Mouse (Mus musculus) left cerebral cortex, postnatal 25 days (tissue): ENCODE measurements at regions not wholly inside any gene's neighbourhood (a gene's known extent, or its start where the extent isn't known, plus 50 kb on each side); places are given as distances from the start of the nearest gene placed in this dataset.
"Not testable (repeated sequence)": the region's sequence is repeated elsewhere in the genome, so short reads cannot be mapped to it uniquely, and the experiment has no call there.

Experiments used
- DNase-seq, 2 experiments: peaks; one replicate each; pipeline ENCODE4 v3.0.0; 2022; ENCODE audit warnings: low spot score in 2 of 2, mixed read lengths in 1 of 2
- intact Hi-C: fragments of 180-260 bp; cut with DNase I; formaldehyde crosslinking; loops from one replicate; pipeline ENCODE4 v1.15.1; 2025

DNA sequence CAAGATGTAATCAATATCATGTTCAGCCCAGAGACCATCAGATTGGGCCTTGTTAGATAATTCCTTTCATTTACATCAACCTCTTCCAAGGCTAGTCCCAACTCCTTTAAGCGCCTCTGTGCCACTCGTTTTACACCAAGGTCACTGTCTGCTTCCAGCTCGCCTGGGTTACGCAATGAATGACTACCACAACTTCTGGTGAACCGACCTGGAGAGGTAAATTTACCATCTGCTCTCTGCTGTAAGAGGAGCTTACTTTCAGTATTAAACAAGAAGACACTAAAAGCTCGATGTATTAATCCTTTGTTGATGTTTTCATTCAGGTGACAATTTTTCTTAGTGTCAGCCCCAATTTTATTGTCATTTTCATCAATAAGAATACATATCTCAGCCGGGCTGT is 51.7 kb upstream of the Fam174b start:
- intact Hi-C loops, result no loop called here
- no peak for DNase-seq

DNA sequence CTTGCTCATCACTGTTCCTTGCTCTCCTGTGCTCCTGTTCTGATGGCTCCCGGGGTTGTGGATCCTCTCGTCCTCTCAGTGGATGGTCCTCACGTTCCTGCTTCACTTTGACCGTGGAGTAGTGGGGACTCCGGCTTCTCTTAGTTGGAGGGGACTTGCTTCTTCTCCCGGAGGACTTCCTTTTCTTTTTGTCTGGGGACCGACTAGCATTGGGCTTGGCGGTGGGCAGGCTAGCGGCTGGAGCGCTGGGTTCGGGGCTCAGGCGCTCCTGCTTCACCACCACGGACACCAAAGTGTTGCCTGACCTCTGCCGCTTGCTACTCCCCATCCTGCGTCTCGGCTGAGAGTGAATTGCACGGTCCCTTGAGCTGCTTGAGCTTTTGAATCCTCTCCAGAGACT is 53.9 kb upstream of the Fam174b start:
- intact Hi-C loops, DNase-seq: not testable (repeated sequence)

DNA sequence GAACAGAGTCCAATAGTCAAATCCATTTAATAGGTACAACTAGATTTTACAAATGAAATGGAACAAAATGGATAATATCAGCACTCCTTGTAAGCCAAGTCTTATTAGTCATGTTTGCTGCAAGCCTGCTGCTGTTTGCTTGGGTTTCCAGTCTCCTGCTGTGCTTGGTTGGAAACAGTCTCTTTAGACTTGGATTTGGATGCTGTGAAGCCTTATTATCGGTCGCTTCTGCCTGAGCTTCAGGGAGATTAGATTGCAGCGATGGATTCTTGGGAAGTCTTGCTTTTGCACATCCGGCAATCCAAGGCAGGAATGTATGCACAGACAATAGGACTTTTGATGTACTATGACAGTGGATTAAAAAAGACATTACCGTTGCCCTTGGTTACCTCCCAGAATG is 57.3 kb upstream of the Fam174b start:
- intact Hi-C loops, result no loop called here
- no peak for DNase-seq

DNA sequence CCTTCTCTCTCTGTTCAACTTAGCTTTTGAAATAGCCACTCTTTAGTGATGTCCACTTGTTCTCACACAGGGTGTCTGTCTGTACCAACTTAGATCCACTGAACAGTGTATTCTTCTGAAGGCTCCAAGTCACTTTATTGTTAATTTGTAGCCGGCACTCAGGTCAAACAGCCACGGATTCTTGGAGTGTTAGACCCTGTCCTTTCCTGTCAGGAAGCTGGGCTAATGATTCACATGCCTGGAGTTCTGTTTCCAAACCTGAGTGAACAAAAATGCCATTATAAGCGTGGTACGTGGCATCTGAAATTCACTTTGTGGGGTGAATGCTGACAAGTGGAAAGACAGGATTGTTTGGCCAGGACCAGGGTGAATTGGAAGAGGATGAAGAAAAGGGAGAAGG is 69.5 kb upstream of the Fam174b start:
- DNase-seq, result no peak
- intact Hi-C loops, result no loop called here

DNA sequence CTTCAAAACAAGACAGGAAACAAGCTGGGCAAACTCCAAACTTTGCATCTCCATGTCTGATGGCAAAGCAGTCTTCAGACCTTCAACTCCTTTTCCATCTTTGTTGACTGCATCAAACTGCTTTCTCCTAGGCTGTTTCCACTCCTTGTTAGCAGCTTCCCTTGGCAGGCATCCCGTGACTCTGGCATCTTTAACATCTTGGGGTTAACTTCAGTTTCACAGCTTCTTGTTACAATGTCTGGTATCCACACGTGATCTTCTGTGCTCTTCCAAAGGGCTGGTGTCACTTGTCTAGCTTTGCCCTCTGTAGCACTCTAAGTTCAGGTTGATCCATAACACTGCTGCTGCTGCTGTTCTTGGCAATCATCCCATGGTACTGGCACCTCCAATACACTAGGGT is 71.3 kb upstream of the Fam174b start:
- DNase-seq, result no peak
- intact Hi-C loops, result loop anchor here (5.0 kb wide), 1 partner anchor 34 kb away; no protein-coding TSS in a partner anchor

DNA sequence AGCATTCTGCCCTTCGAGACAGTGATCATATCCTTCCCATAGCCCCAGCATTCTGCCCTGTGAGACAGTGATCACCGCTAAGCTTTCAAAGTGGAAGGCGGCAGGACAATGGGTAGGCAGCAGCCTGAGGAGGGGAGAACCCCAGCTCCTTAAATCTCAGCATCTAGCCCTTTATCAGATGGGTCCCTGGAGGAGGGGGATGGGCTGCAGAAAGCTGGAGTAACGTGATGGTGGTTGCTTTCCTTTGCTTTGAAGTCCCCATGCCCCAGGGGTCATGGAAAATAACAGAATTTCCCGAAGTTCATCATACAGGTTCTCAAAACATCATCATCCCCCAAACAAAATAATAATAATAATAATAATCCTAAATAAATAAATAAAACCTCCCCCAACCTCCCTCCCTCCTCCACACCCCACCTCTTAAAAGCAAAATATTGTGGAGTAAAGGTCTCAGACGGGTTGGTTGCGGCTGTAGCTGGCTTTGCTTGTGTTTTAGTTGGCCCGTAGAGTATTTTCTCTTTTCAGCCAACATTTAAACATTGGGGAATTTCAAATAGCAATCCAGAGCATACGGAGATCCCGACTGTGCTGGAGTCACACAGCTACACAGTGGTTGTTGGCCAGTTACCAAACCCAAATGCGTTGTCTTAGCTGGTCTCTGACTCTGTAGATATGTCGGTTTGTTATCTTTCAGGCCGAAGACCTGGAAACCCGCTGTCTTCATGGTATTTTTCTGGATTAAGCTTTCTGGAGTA is 73.0 kb upstream of the Fam174b start:
- DNase-seq, result no peak
- intact Hi-C loops, result loop anchor here (5.0 kb wide), 1 partner anchor 35 kb away; no protein-coding TSS in a partner anchor

DNA sequence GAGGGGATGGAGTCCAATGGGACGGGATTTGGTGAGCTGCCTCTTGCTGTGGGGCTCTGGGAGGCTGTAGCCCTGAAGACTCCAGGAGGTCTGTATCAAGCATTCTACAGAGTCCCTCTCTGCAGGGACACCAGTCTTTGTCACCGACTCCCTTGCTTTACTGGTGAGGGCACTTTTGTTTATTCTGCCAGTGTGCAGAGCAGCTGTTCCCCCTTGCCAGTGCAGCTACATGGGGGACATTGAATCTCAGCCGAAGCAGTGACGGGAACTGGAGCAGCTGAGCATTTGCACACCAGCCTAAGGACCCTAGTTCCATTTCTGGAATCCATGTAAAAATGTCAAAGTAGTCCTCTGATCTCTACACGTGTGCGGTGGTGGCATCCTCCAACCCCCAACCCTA is 75.1 kb upstream of the Fam174b start:
- no peak for DNase-seq
- intact Hi-C loops, result loop anchor here (5.0 kb wide), 1 partner anchor 37 kb away; no protein-coding TSS in a partner anchor

DNA sequence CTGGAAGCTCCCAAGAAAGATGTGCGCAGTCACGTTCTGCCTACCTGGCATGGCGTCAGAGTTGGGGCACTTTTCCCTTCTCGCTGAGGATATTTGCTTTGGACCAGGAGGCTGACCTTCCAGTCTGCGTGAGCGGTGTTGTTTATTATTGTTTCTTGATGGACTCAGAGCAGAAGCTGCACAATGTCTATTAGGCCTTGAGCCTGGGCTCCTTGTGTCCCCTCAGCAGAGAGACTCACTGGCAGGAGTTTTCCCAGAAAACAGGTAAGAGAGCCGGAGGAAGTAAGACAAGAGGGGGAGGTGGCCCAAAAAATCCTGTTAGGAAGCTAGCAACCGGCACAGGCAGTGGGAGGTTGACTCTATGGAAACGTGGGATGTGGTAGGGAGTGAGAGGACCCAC is 77.6 kb upstream of the Fam174b start:
- intact Hi-C loops, result no loop called here
- peak in 1 of 2 experiments; percentile 23 for DNase-seq

DNA sequence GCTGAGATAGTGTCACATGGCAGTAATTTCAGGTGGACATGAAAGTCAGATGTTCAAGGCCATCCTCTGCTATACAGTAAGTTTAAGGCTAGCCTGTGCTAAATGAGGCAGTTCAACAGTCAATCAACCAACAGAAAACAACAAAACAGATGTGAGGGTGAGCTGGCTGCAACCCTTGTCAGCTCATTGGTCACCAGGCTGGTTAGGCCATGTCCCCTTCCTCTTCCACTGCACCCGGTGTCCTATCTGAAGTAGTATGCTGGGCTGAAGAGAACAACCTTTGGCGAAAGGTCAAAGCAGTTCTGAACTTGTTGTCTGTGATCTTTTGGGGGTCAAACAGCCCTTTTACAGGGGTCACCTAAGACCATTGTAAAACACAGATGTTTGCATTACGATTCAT is 78.2 kb upstream of the Fam174b start:
- DNase-seq, result no peak
- intact Hi-C loops, result no loop called here

DNA sequence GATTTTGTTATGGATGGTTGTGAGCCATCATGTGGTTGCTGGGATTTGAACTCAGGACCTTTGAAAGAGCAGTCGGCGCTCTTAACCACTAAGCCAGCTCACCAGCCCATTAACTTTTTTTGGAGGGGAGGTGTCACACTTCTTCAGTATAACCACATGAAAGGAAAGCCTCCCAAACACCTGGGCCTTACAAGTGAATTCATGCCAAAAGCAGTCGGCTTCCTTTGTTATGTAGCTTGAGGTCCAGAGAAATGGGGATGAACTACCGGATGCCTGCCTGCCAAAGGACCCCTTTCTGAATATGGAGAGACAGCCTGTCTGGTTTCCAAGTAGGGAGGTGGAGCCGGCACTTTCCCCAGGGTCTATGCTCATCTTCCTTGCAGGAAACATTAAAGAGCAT is 80.6 kb upstream of the Fam174b start:
- no peak for DNase-seq
- intact Hi-C loops, result loop anchor here (5.0 to 10.0 kb wide), 2 partner anchors 358 to 445 kb away; no protein-coding TSS in a partner anchor

DNA sequence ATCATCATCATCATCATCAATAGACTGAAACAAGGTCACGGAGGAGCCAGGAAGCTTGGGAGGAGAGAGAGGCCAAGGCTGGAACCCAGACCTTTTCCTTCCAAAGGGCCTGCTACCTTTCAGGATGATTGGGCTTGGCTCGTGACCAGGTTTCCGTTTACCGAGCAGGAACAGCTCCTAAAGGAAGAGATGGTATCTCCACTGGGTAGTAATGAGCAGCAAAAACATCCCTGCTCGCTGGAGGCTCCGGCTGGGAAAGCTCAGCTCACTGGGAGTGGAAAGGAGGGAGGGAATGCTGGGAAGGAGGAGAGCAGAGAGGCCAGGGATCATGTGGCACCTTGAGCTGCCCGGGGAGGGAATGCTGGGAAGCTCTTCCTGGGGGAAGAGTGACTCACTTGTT is 82.8 kb upstream of the Fam174b start:
- intact Hi-C loops, result loop anchor here (5.0 to 10.0 kb wide), 2 partner anchors 360 to 448 kb away; no protein-coding TSS in a partner anchor
- DNase-seq, result no peak

DNA sequence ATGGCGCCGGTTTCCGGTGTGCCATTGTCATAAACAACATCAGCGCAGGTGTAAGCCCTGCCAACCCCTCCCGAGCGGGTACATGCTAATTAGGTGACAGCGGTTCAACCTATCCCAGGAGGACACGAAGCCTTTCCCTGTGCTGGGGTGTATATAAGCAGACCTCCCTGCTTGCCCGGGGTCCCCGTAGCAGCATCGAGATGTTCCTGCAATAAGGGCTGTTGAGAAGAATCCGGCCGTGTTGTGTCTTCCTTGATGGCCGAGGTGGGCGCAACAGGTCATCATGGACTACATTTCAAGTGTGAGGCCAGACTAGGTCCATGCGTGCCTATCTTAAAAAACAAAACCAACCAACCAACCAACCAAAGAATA is 83.7 kb upstream of the Fam174b start:
- intact Hi-C loops, result loop anchor here (5.0 to 10.0 kb wide), 2 partner anchors 361 to 448 kb away; no protein-coding TSS in a partner anchor
- DNase-seq, result not testable (repeated sequence)

DNA sequence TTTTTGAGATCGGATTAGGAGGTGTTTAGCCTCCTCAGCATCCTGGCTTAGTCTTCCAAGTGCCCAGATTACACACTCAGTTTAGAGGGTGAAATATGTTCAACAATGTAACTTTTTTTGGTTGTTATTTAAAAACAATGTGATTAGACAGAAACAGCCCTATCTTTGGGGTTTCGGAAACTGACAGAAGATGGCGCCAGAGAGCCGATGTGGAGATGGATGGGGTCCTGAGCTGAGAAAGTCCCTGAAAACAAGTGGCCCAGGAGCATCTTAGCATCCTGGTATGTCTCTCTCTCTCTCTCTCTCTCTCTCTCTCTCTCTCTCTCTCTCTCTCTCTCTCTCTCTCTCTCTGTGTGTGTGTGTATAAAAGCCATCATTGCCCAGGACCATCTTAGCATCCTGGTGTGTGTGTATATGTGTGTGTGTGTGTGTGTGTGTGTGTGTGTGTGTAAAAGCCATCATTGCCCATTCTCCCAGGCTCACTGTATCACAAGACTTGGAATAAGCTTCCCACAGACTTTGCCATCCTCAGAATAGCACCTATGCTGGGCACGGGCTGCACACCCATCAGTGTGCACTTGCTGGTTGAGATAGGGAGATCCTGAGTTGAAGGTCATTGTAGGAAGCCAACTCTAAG is 84.2 kb upstream of the Fam174b start:
- peak; percentile 58 to 65 for DNase-seq
- intact Hi-C loops, result loop anchor here (2.0 to 10.0 kb wide), 5 partner anchors 93 to 449 kb away; no protein-coding TSS in a partner anchor

DNA sequence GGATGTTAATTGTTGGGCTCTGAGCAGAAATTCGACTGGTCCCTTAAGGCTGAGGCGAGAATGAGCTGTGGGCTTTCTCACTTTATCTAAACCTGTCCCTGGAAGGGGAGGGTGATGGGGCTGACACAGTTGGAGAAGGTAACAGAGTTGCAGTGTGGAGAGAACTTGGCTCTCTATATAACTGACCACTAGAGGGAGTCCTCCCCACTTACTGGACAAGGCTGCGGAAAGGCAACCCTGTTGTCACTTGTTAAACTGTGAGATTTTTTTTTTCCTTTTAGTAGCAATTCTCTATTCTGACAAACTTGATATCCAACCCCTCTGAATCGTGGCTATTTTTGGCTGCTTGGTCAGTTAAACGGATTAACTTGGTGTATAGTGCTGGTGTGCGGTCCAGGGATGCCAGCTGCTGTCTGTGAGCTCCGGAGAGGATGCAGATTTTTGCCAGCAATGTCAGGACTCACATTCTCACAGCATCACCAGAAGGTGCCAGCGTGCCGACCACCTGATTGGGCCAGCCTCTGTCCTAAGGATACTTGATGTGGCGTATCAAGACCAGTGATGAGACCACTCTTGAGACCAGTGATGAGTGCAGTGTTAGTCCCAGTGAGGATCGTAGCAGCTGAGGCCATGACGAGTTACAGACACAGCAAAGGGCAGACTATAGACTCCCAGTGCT is 85.8 kb upstream of the Fam174b start:
- intact Hi-C loops, result loop anchor here (1.0 to 10.0 kb wide), 5 partner anchors 94 to 700 kb away; no protein-coding TSS in a partner anchor
- peak; percentile 44 to 75 for DNase-seq

DNA sequence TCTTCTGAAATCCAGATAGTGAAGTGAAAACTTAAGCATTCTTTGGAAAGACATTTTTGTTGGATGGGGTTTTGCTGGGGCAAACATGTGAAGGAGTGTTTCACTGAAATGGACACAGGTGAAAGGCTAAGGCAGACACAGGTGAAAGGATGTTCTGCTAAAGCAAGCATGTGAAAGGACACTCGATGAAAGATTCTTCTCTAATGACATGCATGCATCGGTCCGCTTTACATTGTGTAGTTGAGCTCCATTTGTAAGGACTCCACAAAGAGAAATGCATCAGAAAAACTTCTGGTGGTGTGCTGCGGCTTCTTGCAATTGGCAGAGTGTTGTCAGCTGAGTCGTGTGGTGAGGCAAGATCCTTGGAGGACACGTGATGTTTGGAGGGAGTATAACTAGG is 89.2 kb upstream of the Fam174b start:
- intact Hi-C loops, result loop anchor here (10.0 kb wide), 1 partner anchor 454 kb away; no protein-coding TSS in a partner anchor
- no peak for DNase-seq

DNA sequence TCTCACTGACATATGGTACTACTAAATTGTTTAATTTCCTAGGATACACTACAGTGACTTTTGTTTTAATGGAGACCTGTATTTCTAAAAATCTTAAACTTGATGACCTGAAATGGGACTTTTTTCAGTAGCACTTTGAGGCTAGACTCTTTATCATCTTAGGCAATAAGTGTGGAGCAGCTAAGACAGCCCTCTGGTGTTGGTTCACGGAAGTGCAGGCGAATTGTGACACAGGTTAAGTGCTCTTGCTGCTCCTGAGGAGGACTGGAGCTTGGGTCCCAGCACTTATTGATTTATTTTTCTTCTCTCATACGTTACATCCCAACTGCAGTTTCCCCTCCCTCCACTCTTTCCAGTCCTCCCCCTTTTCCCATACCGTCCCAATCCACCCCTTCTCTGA is 92.1 kb upstream of the Fam174b start:
- intact Hi-C loops, result no loop called here

DNA sequence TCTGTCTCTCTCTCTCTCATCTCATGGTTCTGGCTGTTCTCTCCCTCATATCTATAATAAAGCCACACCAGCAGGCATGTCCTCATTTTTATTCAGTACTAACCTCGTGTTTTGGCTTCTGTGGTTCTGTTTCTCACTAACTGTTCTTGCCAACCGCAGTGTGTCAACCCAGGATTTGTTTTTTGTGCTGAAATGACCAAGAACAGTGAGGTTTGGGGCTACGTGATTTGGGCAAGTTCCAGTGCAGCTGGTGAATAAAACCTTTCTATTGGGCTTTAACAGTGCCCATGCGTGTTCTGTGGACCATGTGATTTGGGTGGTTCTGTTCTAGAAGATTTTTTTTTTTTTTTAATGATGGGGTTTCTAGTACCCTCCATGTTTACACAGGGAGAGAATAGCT is 93.0 kb upstream of the Fam174b start:
- intact Hi-C loops, result no loop called here
- peak in 1 of 2 experiments; percentile 59 for DNase-seq

More for the DNA sequence above, 92.1 kb upstream of the Fam174b start:
- peak; percentile 78 to 85 for DNase-seq

DNA sequence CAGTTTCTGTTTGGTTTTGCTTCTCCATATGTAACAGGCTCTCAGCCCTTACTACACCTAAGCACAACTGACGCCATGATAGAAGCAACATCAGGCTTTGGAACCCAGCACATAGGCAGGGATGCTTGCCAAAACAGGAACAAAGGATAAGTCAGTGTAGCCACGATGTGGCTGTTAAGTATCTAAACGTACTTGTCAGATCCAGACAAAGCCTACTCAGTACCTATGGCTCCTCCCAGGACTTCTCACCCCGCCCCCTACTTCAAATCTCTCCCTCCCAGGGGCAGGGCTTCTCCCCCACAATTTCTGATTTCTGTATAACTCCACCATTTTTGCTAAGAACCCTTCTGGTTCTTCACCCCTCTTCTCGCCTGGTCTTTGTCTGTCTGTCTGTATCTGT is 93.4 kb upstream of the Fam174b start:
- DNase-seq, result no peak
- intact Hi-C loops, result no loop called here

DNA sequence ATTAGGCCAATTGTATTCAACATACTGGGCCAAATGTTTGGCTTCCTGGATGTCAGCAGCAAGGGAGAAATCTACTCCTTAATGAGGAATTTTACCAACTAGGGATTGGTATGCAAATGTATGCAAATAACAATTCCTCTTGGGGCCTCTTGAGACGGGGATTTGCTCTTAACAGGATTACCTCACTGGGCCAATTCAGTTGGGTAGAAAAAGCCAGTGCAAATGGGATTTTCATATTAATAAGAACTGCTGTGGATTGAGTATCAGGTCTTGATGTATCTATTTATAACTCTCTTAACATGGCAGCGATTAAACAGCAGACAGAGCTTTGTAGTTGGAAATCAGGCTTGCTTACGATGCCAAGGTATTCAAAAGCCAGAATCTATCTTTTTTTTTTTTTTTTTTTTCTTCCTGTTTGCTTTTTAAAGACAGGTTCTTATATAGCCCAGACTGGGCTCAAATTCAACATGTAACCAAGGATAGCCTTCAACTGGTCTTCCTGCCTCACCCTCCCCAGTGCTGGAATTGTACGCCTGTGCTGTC is 95.7 kb upstream of the Fam174b start:
- intact Hi-C loops, result no loop called here
- DNase-seq, result no peak

DNA sequence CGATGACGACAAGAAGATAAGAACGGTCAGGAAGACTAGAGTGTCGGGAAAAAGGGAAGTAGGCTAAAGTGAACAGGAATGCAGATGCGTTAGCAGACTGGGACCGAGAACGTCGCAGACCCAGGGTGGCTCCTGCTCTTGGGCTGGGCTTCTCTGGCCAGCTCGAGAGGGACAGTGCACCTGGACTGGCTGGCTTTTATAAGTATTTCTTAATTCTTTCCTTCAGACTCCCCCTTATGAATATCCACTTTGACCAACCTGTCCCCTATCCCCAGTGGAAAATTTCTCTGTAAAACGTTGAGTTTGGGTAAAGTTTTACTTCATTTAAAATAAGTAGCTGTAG is 96.1 kb upstream of the Fam174b start:
- DNase-seq, result no peak
- intact Hi-C loops, result no loop called here
